Mouse (Mus musculus) telencephalon, adult 2 months (tissue): ENCODE measurements at regions not wholly inside any gene's neighbourhood (a gene's known extent, or its start where the extent isn't known, plus 50 kb on each side); places are given as distances from the start of the nearest gene placed in this dataset.

Experiments
- DNase-seq: peaks from one replicate; pipeline ENCODE4 v3.0.0-alpha.2; 2011; ENCODE audit warnings: low read depth, low spot score

DNA sequence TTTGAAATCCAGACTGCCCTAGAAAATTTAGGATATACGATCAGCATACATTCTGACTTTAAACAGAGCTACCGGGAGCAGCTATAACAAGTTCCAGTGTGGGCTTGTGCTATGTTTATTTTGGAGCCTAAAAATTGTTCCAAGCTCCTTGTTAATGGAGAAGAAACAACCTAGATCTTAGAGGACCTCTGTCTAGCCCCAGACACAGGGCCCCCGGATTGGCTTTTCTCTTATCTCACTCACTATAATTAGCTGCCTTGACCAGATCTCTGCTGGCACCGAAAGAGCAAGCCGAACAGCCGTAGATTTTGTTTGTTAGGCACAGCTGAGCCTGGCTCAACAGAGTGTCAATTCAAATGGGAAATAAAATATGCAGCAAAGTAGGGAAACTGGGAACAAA is 50.1 kb upstream of the Herpud2 start:
- DNase-seq, result peak; percentile 78
